Mouse (Mus musculus) small intestine, adult 2 months (tissue): ENCODE data around the gene Pik3c2g.

ENCODE experiments used
- CTCF ChIP-seq: fragments of 200-500 bp; IDR thresholded peaks from 2 replicates; pipeline ENCODE4 v1.5.1; 2012; ENCODE audit warnings: low read depth, mild to moderate bottlenecking, control low read depth, inconsistent platforms, low read length, moderate library complexity, mixed read lengths; ENCODE audit not compliant: insufficient replicate concordance, insufficient read length; ENCODE audit errors: extremely low read depth
- POLR2A ChIP-seq: fragments of 200-500 bp; IDR thresholded peaks from 2 replicates; pipeline ENCODE4 v1.6.1; 2012; ENCODE audit warnings: low read depth, mild to moderate bottlenecking, control low read depth, inconsistent platforms, low read length, moderate library complexity

DNA sequence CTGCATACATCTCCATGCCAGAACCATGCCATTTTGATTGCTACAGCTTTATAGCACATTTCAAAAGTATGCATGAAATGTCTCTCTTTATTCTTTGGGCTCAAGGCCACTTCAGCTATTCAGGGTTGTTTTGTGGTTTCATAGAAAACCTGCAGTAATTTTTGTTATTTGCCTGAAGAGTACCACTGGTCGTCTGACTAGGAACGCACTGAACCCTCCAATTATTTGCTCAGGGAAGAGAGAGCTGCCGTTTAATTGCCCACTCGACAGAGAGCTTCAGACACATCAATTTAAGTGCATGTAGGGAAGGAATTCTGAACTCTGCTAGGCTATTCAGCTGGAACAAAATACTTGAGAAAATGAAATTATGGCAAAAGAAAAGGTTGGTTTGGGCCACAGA lies 11.2 kb upstream of the Pik3c2g start:
- TF ChIP-seq CTCF (no peak), POLR2A (no peak)
